Mouse (Mus musculus): ENCODE results near the gene Gpc6. TPM values are rescaled to one million over a fixed set of nuclear protein-coding genes. Genes with fewer than 3 reads are reported as not detected.

The Gpc6 gene
- polyA plus RNA-seq, 1 experiment from 2014 or later: 11.4 TPM

DNA sequence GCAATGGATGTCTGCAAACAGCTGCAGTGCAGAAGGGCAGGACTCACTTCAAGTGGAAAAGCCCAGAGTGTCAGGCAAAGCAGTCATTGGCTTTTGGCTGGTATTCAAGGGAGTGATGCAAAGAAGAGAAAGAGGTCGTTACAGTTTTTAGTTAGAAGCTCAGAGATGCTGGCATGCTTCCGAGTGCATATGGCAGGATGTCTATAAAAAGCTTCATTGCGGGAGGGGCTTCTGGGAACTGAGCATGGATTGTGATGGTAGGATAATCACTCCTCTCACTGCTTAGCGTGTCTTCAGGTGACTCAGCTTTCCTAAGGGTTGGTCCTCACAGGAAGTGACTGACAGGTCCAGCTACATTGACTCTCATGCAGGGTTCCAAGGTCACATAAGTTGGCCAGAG, 221.0 kb downstream of the Gpc6 start:
- no peak overlapping the region for H3K9ac ChIP-seq (ENCODE audit: low read length)
- ATAC-seq (ENCODE audit: low FRiP score, low TSS enrichment): no peak
- DNase-seq (ENCODE audit: low spot score): no peak
- TF ChIP-seq EP300 (optimal IDR thresholded peaks at IDR 0.05): no peak
- no peak for TF ChIP-seq CTCF (IDR thresholded peaks at IDR 0.05; ENCODE audit: low read depth)
- no peak overlapping the region for H3K27ac ChIP-seq (replicated peaks)
- no peaks in the 10 kb centered on the region for H3K9me3 ChIP-seq (ENCODE audit: control insufficient read depth, low read length)
- no peak overlapping the region for H3K4me3 ChIP-seq (ENCODE audit: low read depth, low read length)
- WGBS: 40% methylated on average over 4 of the region's 4 CpGs
- no peak overlapping the region for H3K4me2 ChIP-seq (replicated peaks; ENCODE audit: low read depth)
- H3K4me1 ChIP-seq (replicated peaks; ENCODE audit: control insufficient read depth, insufficient read depth): no peaks in the 10 kb centered on the region
- H3K36me3 ChIP-seq (ENCODE audit: control insufficient read depth, insufficient read depth, low read length): no peaks in the 10 kb centered on the region
- no peaks in the 10 kb centered on the region for H3K27me3 ChIP-seq (ENCODE audit: control insufficient read depth, insufficient read depth, low read length)

DNA sequence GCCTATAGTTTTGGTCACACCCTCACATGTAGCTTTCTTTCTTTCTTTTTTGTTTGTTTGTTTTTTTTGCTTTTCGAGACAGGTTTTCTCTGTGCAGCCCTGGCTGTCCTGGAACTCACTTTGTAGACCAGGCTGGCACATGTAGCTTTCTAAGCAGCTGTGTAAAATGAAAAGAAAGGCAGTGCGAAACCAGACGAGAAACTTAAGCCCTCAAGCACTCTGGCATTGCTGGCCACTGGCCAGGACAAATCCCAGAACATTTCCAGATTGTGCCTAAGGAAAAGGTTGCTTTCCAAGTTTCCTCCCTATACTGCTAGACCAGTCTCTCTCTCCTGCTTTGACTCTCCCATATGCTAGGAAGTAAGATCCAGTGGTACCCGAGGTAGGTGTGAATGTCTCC, 221.6 kb downstream of the Gpc6 start:
- WGBS: 59% methylated on average over 4 of the region's 4 CpGs
- ATAC-seq (ENCODE audit: low FRiP score, low TSS enrichment) (no peak), DNase-seq (ENCODE audit: low spot score) (no peak)
- H3K9me3 ChIP-seq (ENCODE audit: control insufficient read depth, low read length): no peaks in the 10 kb centered on the region
- H3K27me3 ChIP-seq (ENCODE audit: control insufficient read depth, insufficient read depth, low read length): no peaks in the 10 kb centered on the region
- H3K4me2 ChIP-seq (replicated peaks; ENCODE audit: low read depth): no peak overlapping the region
- no peak overlapping the region for H3K4me3 ChIP-seq (ENCODE audit: low read depth, low read length)
- H3K9ac ChIP-seq (ENCODE audit: low read length): no peak overlapping the region
- no peaks in the 10 kb centered on the region for H3K36me3 ChIP-seq (ENCODE audit: control insufficient read depth, insufficient read depth, low read length)
- H3K4me1 ChIP-seq (replicated peaks; ENCODE audit: control insufficient read depth, insufficient read depth): no peaks in the 10 kb centered on the region
- TF ChIP-seq EP300 (optimal IDR thresholded peaks at IDR 0.05) (no peak), CTCF (IDR thresholded peaks at IDR 0.05; ENCODE audit: low read depth) (no peak)
- no peak overlapping the region for H3K27ac ChIP-seq (replicated peaks)

DNA sequence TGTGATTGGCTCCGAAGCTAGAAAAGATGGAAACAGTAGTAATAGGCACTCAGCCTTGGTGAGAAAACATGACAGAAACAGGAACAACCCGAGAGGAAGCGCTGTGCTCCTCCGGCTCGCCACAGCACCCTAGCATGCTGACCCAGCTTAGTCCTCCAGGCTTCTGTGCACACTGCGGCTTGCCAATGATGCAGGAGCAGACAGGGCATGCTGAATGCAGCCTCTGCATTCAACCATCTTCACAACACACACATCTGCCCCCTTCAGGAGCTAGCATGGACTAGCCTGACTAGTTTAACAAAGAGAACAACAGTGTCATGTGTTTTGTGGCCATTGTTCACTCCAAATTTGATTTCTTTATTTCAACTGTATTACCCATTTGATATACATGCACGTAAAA, 226.5 kb downstream of the Gpc6 start:
- DNase-seq (ENCODE audit: low spot score) (no peak), ATAC-seq (ENCODE audit: low FRiP score, low TSS enrichment) (no peak)
- TF ChIP-seq EP300 (optimal IDR thresholded peaks at IDR 0.05) (no peak), CTCF (IDR thresholded peaks at IDR 0.05; ENCODE audit: low read depth) (no peak)
- Histone ChIP-seq H3K4me3 (ENCODE audit: low read depth, low read length) (no peak overlapping the region), H3K27me3 (ENCODE audit: control insufficient read depth, insufficient read depth, low read length) (no peaks in the 10 kb centered on the region), H3K4me2 (replicated peaks; ENCODE audit: low read depth) (no peak overlapping the region), H3K9me3 (ENCODE audit: control insufficient read depth, low read length) (no peaks in the 10 kb centered on the region), H3K4me1 (replicated peaks; ENCODE audit: control insufficient read depth, insufficient read depth) (no peaks in the 10 kb centered on the region), H3K9ac (ENCODE audit: low read length) (no peak overlapping the region), H3K27ac (replicated peaks) (no peak overlapping the region), H3K36me3 (ENCODE audit: control insufficient read depth, insufficient read depth, low read length) (no peaks in the 10 kb centered on the region)
- WGBS: 84% methylated on average over 7 of the region's 7 CpGs

DNA sequence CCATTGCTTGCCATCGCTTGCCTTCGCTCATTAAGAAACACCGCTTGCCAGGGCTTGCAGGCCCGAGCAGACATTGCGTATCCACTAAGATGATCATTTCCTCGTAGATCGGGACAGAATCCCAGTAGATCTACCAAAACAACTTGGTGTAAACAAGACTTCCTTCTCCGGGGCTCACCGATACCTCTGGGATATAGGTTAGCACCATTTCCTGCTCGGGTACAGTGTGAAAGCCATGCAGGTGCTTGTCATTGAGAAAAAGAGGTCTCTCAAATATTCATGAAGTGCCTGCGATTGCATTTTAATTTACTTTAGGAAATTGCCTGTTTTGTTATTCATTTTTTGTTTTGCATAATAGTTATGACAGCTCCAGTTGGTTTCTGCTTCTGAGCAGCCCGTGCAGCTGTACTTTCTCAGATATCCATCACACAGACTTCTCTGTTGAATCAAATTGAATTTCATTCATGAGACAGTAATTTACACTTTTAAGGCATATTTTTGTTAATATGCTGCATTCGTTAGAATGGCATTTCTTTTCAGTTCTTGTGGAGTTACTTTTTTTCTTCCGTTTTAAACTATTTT, 230.9 kb downstream of the Gpc6 start:
- Histone ChIP-seq H3K4me1 (replicated peaks; ENCODE audit: control insufficient read depth, insufficient read depth) (no peaks in the 10 kb centered on the region), H3K27ac (replicated peaks) (no peak overlapping the region), H3K27me3 (ENCODE audit: control insufficient read depth, insufficient read depth, low read length) (no peaks in the 10 kb centered on the region), H3K4me2 (replicated peaks; ENCODE audit: low read depth) (no peak overlapping the region), H3K4me3 (ENCODE audit: low read depth, low read length) (no peak overlapping the region), H3K36me3 (ENCODE audit: control insufficient read depth, insufficient read depth, low read length) (no peaks in the 10 kb centered on the region), H3K9me3 (ENCODE audit: control insufficient read depth, low read length) (no peaks in the 10 kb centered on the region), H3K9ac (ENCODE audit: low read length) (no peak overlapping the region)
- 82% methylated on average over 14 of the region's 14 CpGs for WGBS
- DNase-seq (ENCODE audit: low spot score) (no peak), ATAC-seq (ENCODE audit: low FRiP score, low TSS enrichment) (no peak)
- no peak for TF ChIP-seq EP300 (optimal IDR thresholded peaks at IDR 0.05)
- no peak for TF ChIP-seq CTCF (IDR thresholded peaks at IDR 0.05; ENCODE audit: low read depth)

DNA sequence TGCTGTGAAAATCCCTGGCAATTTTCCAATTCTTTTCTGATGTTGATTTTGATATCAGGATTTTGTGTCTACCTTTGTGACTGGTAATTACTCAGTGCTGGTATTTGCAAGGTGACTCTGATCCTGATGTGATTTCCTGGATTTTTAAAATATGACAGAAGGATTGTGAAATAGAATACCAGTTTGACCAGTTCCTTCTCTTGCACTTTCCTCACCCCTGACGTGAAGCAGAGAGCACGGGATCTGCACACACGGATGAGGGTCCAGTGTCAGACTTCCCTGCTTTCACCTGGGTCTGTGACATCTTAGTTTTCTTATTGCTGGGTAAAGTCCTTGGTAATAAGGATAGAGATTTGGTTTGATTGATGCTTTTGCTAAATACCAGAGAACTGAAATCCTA, 232.3 kb downstream of the Gpc6 start:
- Histone ChIP-seq H3K4me1 (replicated peaks; ENCODE audit: control insufficient read depth, insufficient read depth) (no peaks in the 10 kb centered on the region), H3K9me3 (ENCODE audit: control insufficient read depth, low read length) (no peaks in the 10 kb centered on the region), H3K4me2 (replicated peaks; ENCODE audit: low read depth) (no peak overlapping the region), H3K27ac (replicated peaks) (no peak overlapping the region), H3K36me3 (ENCODE audit: control insufficient read depth, insufficient read depth, low read length) (no peaks in the 10 kb centered on the region), H3K9ac (ENCODE audit: low read length) (no peak overlapping the region), H3K27me3 (ENCODE audit: control insufficient read depth, insufficient read depth, low read length) (no peaks in the 10 kb centered on the region), H3K4me3 (ENCODE audit: low read depth, low read length) (no peak overlapping the region)
- DNase-seq (ENCODE audit: low spot score) (no peak), ATAC-seq (ENCODE audit: low FRiP score, low TSS enrichment) (no peak)
- WGBS: 55% methylated on average over 3 of the region's 3 CpGs
- TF ChIP-seq CTCF (IDR thresholded peaks at IDR 0.05; ENCODE audit: low read depth): no peak
- no peak for TF ChIP-seq EP300 (optimal IDR thresholded peaks at IDR 0.05)

DNA sequence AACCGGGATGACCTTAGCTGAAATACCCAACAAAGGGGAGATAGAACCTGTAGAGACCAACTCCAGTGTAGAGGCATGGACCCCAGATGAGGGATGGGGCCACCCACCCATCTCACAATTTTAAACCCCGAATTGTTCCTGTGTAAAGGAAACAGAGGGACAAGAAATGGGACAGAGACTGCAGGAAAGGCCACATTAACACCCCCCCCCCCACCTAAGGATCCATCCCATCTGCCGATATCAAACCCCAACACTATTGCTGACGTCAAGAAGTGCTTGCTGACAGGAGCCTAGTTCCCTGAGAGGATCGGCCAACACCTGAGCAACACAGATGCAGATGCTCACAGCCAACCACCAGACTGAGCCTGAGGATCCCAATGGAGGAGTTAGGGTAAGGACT, 241.2 kb downstream of the Gpc6 start:
- Histone ChIP-seq H3K27me3 (ENCODE audit: control insufficient read depth, insufficient read depth, low read length) (no peaks in the 10 kb centered on the region), H3K27ac (replicated peaks) (no peak overlapping the region), H3K9ac (ENCODE audit: low read length) (no peak overlapping the region), H3K4me1 (replicated peaks; ENCODE audit: control insufficient read depth, insufficient read depth) (no peaks in the 10 kb centered on the region), H3K9me3 (ENCODE audit: control insufficient read depth, low read length) (no peaks in the 10 kb centered on the region), H3K4me3 (ENCODE audit: low read depth, low read length) (no peak overlapping the region), H3K36me3 (ENCODE audit: control insufficient read depth, insufficient read depth, low read length) (no peaks in the 10 kb centered on the region), H3K4me2 (replicated peaks; ENCODE audit: low read depth) (no peak overlapping the region)
- no peak for ATAC-seq (ENCODE audit: low FRiP score, low TSS enrichment)
- DNase-seq (ENCODE audit: low spot score): no peak
- TF ChIP-seq CTCF (IDR thresholded peaks at IDR 0.05; ENCODE audit: low read depth) (no peak), EP300 (optimal IDR thresholded peaks at IDR 0.05) (no peak)
- WGBS: 88% methylated on average over 5 of the region's 5 CpGs

Data from stomach, postnatal 0 days (tissue).